Mouse (Mus musculus): ENCODE data around the gene Igll1.
"Not testable (repeated sequence)": the region's sequence is repeated elsewhere in the genome, so short reads cannot be mapped to it uniquely, and the experiment has no call there.

Igll1 gene

DNA sequence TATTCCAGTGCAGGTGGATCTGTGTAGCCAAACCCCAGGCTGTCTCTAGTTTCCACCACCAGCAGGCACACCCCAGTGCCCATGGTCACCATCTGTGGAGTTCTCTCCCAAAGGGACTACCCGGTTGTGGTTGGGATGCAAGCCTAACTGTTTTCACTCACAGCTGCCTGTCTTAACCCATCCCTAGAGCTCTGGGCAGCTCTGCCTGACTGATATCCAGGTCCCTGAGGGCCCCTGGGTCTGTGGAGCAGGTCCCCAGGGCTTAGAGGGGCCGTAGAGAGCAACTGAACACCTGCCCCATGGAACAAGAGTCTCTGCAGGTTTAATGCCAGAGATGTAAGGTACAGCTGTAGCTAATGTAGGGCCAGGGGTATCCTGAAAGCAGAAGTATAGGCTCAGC is at the start of gene Igll1:
Igll1 (minus strand) TSS at position 8 of the 400 bp plus-strand sequence.
- no peak for DNase-seq

GRCm38 (mm10) chr16:16913440-16913839 is 49.7 kb upstream of the Igll1 start:
- no peak for DNase-seq

GRCm38 (mm10) chr16:16911641-16912597 is 48.1 kb upstream of the Igll1 start:
- DNase-seq = peak; percentile 71

- peak; percentile 21 for DNase-seq
These were observed 44.0 kb upstream of the Igll1 start for GRCm38 (mm10) chr16:16907799-16908198.

- DNase-seq = no peak
These were observed 39.4 kb upstream of the Igll1 start for GRCm38 (mm10) chr16:16903188-16903587.

DNA sequence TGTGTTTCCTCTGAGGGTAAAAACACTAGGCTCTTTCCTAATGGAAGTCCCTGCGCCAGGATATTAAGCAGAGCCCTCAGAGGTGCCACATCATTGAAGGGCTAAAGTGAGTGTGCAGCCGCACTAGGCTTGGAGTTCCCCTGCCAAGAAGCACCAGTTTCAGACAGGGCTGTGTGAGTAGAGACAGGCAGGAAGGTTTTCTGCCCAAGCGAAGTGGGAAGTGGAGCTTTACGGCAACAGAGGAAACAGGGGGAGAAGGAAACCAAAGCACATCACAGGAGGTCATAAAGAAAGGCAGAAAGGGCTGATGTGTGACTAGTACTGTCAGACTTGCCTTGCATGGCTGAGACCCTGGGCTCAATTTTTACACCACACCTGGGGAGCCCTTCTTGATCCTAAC is 38.5 kb upstream of the Igll1 start:
- no peak for DNase-seq

DNA sequence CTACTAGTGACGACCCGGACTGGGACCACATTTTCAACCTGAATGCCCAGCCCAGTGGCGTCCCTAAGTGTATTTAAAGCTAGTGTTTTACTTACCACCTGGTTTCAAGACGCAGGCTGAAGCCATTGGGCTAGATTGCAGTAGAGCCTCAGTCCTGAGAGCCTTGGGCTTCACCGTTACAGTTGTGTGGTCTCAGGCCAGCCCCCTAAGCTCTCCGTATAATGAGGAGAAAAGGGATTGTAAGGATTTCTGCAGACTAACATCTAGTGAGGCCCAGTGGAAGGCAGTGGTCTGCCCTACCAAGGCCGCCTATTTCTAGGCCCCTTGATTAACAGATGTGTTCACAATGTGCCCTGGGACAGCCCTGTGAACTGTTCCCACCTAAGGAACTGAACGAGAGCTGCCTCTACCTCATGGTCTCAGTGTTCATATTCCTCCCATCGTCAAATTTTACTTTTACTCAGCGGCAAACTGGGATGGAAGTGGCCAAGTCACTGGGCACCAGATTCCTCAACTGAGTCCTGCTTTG is 33.3 kb upstream of the Igll1 start:
- DNase-seq = no peak

DNA sequence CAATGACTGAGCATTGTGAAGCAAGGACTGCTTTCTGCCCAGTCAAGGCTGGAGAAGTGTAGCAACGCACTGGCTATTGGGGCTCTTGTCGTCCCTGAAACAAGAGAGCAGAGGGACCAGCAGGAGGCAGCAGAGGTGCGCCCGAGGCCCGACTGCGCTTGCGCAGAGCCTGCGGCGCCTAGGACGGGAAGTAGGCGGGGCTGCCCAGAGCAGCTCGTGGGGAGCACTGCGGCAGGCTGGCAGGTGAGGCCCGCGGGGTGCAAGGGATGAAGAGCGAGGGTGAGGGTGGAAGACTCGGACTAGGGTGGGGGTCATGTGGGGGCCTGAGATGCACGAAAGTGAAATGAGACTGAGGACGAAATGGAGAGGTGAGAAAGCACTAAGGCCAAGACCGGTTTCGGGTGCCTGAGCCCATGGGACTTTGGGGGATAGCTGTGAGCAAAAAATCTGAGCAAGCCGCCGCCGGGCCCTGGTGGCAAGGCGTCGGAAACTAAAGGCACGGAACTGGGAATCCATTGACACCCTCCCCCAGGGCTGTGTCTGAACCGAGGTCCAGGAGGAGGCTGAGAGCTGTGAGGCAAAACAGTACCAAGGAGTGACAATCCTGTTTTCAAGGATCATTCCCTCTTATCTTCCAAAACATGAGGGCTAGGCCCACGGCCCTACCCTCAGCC is 32.7 kb upstream of the Igll1 start, which contains the start of gene Ppm1f:
Ppm1f (plus strand) TSS at position 88 of the 674 bp plus-strand sequence.
- DNase-seq = peak; percentile 94

DNA sequence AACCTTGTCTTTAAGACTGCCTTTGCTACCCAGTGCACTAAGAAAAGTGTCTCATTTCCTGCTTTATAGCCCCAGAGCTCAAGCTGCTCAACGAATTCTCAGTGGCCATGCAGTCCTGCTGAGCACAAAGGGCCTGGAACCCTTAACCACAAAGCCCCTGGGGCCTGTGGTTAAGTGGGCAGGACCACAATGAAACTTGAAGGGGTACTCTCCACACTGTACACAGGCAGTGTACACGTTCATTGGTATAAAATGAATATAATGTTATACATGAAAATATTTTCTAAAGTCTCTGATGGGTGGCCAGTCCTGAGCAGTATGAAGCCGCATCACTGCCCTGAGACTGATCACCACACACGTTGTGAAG is 32.2 kb upstream of the Igll1 start:
- no peak for DNase-seq

- no peak for DNase-seq
These were observed 28.6 kb upstream of the Igll1 start for GRCm38 (mm10) chr16:16892366-16892765.

DNA sequence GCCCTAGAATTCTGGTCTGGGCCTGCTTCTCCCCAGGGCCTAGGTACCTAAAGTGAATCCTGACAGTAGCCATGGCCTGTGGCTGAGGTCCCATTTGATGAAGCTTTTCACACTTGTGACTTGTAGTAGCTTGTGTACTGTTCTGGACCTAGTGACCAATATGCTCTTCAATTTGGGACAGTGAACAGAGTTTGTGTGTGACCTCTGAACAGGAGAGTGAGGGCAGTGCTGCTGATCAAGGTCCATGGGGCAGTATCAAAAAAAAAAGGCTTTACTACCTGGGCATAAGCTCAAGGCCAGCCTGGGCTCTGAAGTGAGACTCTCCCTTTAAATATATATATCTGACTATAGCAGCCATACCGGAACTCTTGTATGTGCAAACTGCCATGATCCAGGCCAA is 24.6 kb upstream of the Igll1 start:
- DNase-seq = no peak

DNA sequence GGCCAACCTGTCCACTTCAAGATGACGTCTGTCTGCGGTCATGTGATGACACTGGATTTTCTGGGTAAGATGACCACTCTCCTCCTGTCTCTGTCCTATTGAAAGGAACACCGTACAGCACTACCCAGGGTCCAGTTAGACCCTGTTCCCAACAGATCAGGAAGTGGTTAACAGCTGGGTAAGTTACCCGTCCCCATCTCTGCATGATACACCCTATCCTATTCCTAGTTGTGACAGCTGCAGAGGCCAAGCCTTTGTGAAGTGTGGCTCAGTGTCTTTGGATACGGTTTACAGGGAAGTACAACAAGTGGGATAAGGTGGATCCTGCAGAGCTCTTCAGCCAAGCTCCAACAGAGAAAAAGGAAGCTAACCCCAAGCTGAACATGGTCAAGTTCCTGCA is 15.2 kb upstream of the Igll1 start:
- DNase-seq = no peak

GRCm38 (mm10) chr16:16870617-16871331 is 7.0 kb upstream of the Igll1 start, which contains the start of the genes Top3b and Vpreb1:
Gene Top3b, plus strand, starts transcription at chr16:16870736.
Gene Vpreb1, minus strand, starts transcription at chr16:16870843.
- peak; percentile 91 for DNase-seq

GRCm38 (mm10) chr16:16870241-16870616 is 6.4 kb upstream of the Igll1 start:
- no peak for DNase-seq

GRCm38 (mm10) chr16:16865696-16866561 is 2.1 kb upstream of the Igll1 start:
- DNase-seq = no peak

GRCm38 (mm10) chr16:16865217-16865616 is 1.4 kb upstream of the Igll1 start:
- no peak for DNase-seq

DNA sequence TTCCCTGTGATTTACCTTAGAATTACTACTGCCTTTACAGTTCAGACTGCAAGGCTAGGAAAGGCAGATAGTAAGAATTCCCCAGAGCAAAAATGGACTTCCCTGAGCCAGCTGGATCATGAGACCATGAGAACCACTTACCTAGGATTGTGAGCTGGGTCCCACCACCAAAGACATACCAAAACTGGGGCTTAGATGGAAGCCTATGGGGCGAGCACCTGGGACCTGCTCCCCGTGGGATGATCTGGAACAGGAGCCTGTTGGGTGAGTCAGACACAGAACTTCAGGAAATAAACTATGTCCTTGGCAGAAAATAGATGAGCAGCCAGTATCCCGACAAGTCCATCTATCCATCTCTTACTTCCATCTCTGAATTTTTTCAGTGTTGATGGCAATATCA is 1.5 kb downstream of the Igll1 start:
- no peak for DNase-seq

DNA sequence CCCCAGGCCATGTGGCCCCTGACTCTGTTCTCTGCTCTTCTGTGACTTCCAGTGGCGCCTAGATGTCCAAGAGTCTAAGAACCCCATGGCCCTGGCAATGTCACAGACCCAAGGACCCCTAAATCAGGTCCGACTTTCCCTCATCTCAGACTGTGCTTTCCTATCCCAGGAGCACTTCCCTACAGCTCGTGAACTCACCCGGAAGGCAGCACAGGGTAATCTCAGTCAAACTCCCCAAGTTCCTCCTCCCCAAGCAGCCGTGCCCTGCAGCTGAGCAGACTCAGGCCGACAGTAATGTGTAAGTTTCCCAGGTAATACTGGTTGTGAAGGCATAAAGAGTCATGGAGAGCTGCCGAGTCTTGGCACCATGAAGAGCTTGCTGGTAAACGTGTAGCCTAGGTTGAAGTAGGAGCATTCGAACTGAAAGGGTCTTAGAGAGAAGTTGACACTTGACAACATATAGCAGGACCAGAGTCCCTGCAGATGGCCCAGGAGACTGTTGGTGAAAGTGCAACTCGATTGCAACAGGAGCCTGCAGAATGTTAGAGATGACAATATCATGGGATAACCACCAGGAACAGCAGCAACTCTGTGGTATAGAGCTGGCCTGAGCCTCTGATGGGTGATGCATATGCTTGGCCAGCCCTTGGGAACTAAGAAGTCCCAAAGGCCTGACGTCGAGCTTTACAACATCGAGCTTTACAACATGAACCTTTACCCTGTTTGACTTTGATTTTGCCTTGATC is 6.9 kb downstream of the Igll1 start:
- no peak for DNase-seq

DNA sequence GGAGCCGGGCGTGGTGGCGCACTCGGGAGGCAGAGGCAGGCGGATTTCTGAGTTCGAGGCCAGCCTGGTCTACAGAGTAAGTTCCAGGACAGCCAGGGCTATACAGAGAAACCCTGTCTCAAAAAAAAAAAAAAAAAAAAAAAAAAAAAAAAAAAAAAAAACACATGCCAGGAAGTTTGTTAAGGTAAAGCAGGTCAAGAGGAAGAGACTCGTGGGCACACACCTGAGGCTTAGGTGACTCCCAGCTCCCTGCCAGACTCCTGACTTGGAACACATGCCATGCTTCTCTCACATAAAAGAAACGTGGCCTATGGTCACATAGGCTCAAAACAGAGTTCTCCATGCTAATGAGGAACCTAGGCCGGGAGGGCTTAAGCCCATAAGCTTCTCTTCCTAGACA is 7.7 kb downstream of the Igll1 start:
- DNase-seq = not testable (repeated sequence)

- DNase-seq = no peak
These were observed 8.2 kb downstream of the Igll1 start for GRCm38 (mm10) chr16:16855541-16855940.

GRCm38 (mm10) chr16:16854836-16855235 is 8.9 kb downstream of the Igll1 start:
- peak; percentile 47 for DNase-seq

Data from liver (tissue).